Mouse (Mus musculus) G1E (cell line): ENCODE data around the gene Carhsp1. TPM values are rescaled to one million over a fixed set of nuclear protein-coding genes. Genes with fewer than 3 reads are reported as not detected.

Experiments
- ATAC-seq: 2 replicates; pipeline ENCODE4 v1.8.0; 2016; ENCODE audit warnings: mild to moderate bottlenecking; ENCODE audit not compliant: insufficient number of reproducible peaks, poor library complexity, low FRiP score, severe bottlenecking; ENCODE audit errors: extremely low read depth
- DNase-seq: peaks from one replicate; pipeline ENCODE4 v3.0.0; 2012; ENCODE audit warnings: low spot score
- H3K27me3 ChIP-seq: 2 replicates; pipeline ENCODE4 v1.6.1; 2012; ENCODE audit warnings: mild to moderate bottlenecking, low read length, inconsistent platforms; ENCODE audit not compliant: insufficient read depth
- H3K36me3 ChIP-seq: replicated peaks from 2 replicates; pipeline ENCODE3; 2012; ENCODE audit warnings: mild to moderate bottlenecking, inconsistent platforms
- H3K4me1 ChIP-seq: 2 replicates; pipeline ENCODE4 v1.6.1; 2012; ENCODE audit warnings: low read depth, low read length, inconsistent platforms, mixed read lengths; ENCODE audit not compliant: insufficient read depth
- H3K4me3 ChIP-seq: 2 replicates; pipeline ENCODE4 v1.5.1; 2012; ENCODE audit warnings: low read depth, mild to moderate bottlenecking, inconsistent platforms, low read length, moderate library complexity, mixed read lengths
- H3K9me3 ChIP-seq: replicated peaks from 2 replicates; pipeline ENCODE4 v1.6.1; 2012; ENCODE audit warnings: inconsistent platforms
- CTCF ChIP-seq: IDR thresholded peaks from 2 replicates; pipeline ENCODE4 v1.5.1; 2012; ENCODE audit warnings: low read depth, low read length, inconsistent platforms, mixed read lengths
- GATA1 ChIP-seq: IDR thresholded peaks from 2 replicates; pipeline ENCODE4 v1.6.1; 2012; ENCODE audit warnings: borderline replicate concordance, low read length, inconsistent platforms, mixed read lengths
- GATA2 ChIP-seq: IDR thresholded peaks from 2 replicates; pipeline ENCODE4 v1.6.1; 2012; ENCODE audit warnings: low read depth, low read length, inconsistent platforms, borderline replicate concordance
- POLR2AphosphoS5 ChIP-seq: IDR thresholded peaks from 2 replicates; pipeline ENCODE4 v1.6.1; 2012; ENCODE audit warnings: low read depth, low read length, inconsistent platforms; ENCODE audit not compliant: insufficient replicate concordance
- TAL1 ChIP-seq: conservative IDR thresholded peaks from 2 replicates; pipeline ENCODE4 v1.6.1; 2012; ENCODE audit warnings: low read depth, low read length, inconsistent platforms, mixed read lengths
- polyA plus RNA-seq: library from polyadenylated mRNA; stranded (reverse); fragments of >175 nt; gene quantifications from 2 replicates; pipeline ENCODE4 v1.2.3, GENCODE M21; 2012
- total RNA-seq, 2 experiments: library from RNA; stranded (forward) in 1 of 2; stranded (reverse) in 1 of 2; fragments of 200-1000 nt in 1 of 2; fragments of >200 nt in 1 of 2; fragmentation: Nextera tagmentation in 1 of 2; gene quantifications; 2 replicates each; pipeline ENCODE4 v1.2.3; 2014 to 2017

Carhsp1 gene
- total RNA-seq (2014; fragmentation: Nextera tagmentation) (16.4 and 28.4 TPM in 2 replicates), total RNA-seq (2017) (30.3 and 30.8 TPM in 2 replicates), polyA plus RNA-seq (14.5 and 15.7 TPM in 2 replicates)

DNA sequence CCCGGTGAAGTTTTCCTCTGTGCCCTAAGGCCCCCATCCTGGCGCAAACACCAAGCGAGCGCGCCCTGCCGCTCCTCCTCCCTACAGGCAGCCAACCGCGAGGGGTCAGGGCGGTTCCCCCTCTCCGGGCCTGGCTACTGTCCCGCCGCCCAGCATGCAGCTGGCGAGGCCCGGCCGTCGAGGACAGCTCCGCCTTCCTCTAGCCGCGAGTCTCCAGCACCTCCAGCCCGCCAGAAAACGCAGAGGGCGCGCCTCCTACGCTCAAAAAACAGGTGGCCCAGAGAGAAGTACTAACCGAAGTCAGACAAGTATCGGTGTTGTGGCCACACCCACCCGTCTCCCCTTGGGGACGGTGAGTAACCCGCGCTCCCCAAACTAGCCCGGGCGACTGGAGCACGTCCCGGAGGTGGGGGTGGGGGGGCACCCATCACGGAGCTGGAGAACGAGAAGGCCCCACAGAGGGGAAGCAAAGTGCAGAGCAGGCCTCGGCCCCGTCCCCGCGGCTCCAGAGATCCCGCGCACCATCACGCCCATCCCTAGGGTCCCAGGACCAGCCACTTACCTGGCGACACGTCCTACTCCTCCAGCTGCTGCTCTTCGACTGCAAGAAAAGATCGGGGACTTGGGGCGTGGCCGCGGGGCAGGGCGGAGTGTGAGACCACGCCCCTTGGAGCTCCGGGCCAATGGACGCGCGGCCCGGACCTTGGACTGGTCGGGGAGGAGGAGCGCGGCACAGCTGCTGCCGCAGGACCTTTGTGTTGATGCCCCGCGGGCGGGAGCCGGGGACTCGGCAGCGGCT is at the start of gene Carhsp1:
Gene Carhsp1 (minus strand): TSS at position 605 of the 799 bp plus-strand sequence.
- Histone ChIP-seq H3K9me3 (no peaks in the 10 kb centered on the region), H3K4me3 (peak within 1 kb of the TSS; percentile 74), H3K36me3 (peaks cover 34% of the 10 kb centered on the region), H3K4me1 (peaks cover 77% of the 10 kb centered on the region), H3K27me3 (peaks cover 6% of the 10 kb centered on the region; the same call in 1 of the 2 replicates)
- peak; percentile 74 for ATAC-seq
- DNase-seq = peak; percentile 97
- TF ChIP-seq POLR2AphosphoS5 = no peak
- no peak for TF ChIP-seq CTCF
- no peak for TF ChIP-seq GATA1
- no peak for TF ChIP-seq GATA2
- no peak for TF ChIP-seq TAL1

DNA sequence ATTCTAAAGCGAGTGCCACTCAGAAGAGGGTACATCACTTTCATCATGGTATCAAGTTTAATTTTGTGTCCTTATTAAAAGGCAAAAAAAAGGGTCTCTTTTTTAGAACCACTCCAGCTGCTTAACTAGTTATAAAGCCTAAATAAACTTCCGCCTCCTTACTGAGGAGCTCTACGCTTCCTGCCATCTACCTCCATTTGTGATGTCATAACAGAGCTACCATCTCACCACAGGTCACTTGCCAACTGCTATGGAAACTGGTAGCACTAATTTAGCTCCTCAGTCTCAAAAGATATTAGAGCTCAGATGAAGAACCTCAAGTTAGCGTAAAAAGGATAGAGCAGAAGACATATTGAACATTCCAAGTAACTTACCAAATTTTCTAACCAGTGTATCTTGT is 48.5 kb upstream of the Carhsp1 start:
- peaks cover 74% of the 10 kb centered on the region for H3K36me3 ChIP-seq
- no peaks in the 10 kb centered on the region for H3K9me3 ChIP-seq
- H3K4me1 ChIP-seq = peaks cover 46% of the 10 kb centered on the region
- DNase-seq (no peak), ATAC-seq (no peak)
- H3K4me3 ChIP-seq = no peak overlapping the region
- no peaks in the 10 kb centered on the region for H3K27me3 ChIP-seq
- TF ChIP-seq GATA1 (no peak), CTCF (no peak), POLR2AphosphoS5 (no peak), GATA2 (no peak), TAL1 (no peak)

DNA sequence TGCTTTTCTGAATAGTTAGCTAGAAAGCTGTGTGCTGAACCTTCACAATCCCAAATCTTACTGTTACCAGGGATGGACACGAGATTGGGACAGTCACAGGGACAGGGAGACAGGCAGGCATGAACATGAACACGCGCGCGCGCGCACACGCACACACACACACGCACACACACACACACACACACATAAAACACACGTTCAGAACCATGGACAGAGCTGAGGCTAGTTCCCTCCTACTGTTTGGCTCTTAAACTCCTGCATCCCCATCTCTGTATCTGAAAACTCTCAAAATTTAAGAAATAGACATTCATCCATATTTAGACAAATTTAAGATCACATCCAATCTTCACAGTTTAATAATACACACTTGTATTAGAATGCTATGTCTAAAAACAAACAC is 45.8 kb upstream of the Carhsp1 start:
- no peak for ATAC-seq
- H3K36me3 ChIP-seq = peaks cover 85% of the 10 kb centered on the region

DNA sequence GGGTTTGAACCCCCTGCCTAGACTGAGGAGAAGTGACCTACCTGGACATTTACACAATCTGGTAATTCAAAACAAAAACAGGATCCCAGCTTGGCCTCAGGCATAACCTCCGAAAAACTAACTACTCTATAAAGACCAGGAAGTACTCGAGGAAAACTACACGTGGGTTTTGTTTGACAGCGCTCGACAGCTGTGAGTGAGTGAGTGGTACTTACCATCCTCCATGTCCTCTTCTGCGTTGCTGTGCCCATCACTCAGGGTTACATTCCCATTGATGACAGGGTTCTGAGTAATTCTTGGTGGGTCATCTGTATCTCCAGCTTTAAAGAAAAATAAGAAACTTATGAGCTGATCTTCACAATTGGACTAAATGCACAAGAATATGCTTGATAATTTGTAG is 44.3 kb upstream of the Carhsp1 start:
- Histone ChIP-seq H3K4me3 (no peak overlapping the region), H3K9me3 (no peaks in the 10 kb centered on the region), H3K4me1 (peaks cover 17% of the 10 kb centered on the region), H3K27me3 (no peaks in the 10 kb centered on the region), H3K36me3 (peaks cover 87% of the 10 kb centered on the region)
- ATAC-seq (no peak), DNase-seq (no peak)
- TF ChIP-seq GATA1 = no peak

More for the DNA sequence above, 45.8 kb upstream of the Carhsp1 start:
- no peaks in the 10 kb centered on the region for H3K27me3 ChIP-seq
- TF ChIP-seq GATA2 (no peak), POLR2AphosphoS5 (no peak), GATA1 (no peak), CTCF (no peak), TAL1 (no peak)
- no peak for DNase-seq
- peaks cover 27% of the 10 kb centered on the region for H3K4me1 ChIP-seq
- no peak overlapping the region for H3K4me3 ChIP-seq
- H3K9me3 ChIP-seq = no peaks in the 10 kb centered on the region

DNA sequence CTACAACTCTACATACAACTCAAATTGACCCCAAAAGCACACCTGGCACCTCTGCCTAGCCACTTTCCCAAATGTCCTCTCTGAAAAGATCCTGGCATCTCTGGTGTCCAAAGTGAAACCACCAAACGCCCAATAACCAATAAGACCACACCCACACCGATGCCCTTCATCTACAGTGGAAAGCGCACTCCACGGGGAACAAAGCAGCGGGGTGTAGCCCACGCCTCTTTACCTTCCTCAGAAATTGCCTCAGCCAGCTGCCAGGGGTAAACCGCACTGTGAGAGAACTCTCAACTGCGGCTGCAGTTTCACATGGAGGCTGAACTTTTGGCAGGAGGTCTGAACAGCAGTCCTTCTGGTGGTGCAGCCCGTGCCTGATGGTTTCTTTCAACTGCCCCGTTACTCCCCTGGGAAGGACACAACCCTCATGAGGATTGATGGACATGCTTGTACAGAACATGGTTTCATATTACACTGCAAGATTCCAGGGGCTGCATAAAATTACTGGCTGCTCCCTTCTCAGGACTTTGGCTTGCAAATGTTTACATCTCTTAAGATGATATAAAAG is 43.6 kb upstream of the Carhsp1 start:
- H3K4me1 ChIP-seq = peaks cover 17% of the 10 kb centered on the region
- peaks cover 88% of the 10 kb centered on the region for H3K36me3 ChIP-seq
- H3K27me3 ChIP-seq = no peaks in the 10 kb centered on the region
- H3K9me3 ChIP-seq = no peaks in the 10 kb centered on the region
- DNase-seq (no peak), ATAC-seq (no peak)
- TF ChIP-seq POLR2AphosphoS5 (no peak), CTCF (no peak), GATA1 (no peak)
- H3K4me3 ChIP-seq = no peak overlapping the region

DNA sequence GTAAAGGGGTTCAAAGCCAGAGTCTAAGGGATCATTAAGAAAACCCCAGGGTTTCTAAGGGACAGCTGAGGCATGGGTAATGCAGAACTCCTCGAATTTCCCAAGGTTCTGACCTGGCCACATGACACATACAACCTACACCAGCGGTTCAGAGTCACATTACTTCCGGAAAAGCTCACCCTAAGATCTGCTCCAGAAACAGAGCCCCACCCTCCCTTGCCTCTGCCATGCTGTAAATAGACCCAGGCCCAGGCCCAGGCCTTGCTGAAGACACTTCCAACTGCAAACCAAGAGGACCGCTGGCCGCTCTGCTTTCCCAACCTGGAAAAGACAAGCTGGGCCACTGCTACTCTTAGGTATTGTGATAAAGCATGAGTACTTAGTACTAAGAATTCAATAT is 42.9 kb upstream of the Carhsp1 start:
- ATAC-seq (no peak), DNase-seq (no peak)
- peaks cover 18% of the 10 kb centered on the region for H3K4me1 ChIP-seq
- H3K9me3 ChIP-seq = no peaks in the 10 kb centered on the region
- no peaks in the 10 kb centered on the region for H3K27me3 ChIP-seq
- no peak overlapping the region for H3K4me3 ChIP-seq
- TF ChIP-seq GATA2 = no peak
- no peak for TF ChIP-seq TAL1
- TF ChIP-seq POLR2AphosphoS5 = no peak
- no peak for TF ChIP-seq GATA1
- no peak for TF ChIP-seq CTCF
- H3K36me3 ChIP-seq = peaks cover 92% of the 10 kb centered on the region

DNA sequence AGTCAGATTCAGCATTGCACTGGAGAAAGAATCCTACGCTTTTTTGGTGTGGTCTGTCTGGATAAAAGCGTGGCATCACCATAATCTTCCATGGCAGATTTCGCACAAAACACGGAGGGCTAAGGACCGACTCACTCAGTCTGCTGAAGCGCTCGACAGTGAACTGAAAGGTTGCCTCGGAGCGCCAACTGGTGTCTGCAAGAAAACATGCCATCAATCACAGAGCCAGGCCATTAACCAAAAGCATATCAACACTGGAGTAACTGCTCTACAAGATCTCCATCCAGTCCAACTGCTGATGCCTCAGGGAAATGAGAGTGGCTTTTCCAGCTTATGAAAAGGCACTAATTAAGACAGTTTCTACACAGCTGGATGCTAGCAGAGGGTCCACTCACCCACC is 40.0 kb upstream of the Carhsp1 start:
- Histone ChIP-seq H3K4me1 (peaks cover 9% of the 10 kb centered on the region), H3K36me3 (peaks cover 99% of the 10 kb centered on the region), H3K27me3 (no peaks in the 10 kb centered on the region), H3K4me3 (no peak overlapping the region), H3K9me3 (no peaks in the 10 kb centered on the region)
- no peak for DNase-seq
- no peak for ATAC-seq
- TF ChIP-seq GATA2 (no peak), GATA1 (no peak), TAL1 (no peak), POLR2AphosphoS5 (no peak), CTCF (no peak)
